Mouse (Mus musculus): Measurements from ENCODE around the gene 4933405L10Rik.

GRCm38 (mm10) chr8:105722861-105723260 is 15.4 kb downstream of the 4933405L10Rik start:
- TF ChIP-seq CTCF (IDR thresholded peaks at IDR 0.05; ENCODE audit: extremely low read depth, insufficient read depth, low read length) (no peak), POLR2A (IDR thresholded peaks at IDR 0.05; ENCODE audit: extremely low read depth, insufficient read depth, low read length) (no peak)
